Mouse (Mus musculus): ENCODE data around the gene Fam71d.

DNA sequence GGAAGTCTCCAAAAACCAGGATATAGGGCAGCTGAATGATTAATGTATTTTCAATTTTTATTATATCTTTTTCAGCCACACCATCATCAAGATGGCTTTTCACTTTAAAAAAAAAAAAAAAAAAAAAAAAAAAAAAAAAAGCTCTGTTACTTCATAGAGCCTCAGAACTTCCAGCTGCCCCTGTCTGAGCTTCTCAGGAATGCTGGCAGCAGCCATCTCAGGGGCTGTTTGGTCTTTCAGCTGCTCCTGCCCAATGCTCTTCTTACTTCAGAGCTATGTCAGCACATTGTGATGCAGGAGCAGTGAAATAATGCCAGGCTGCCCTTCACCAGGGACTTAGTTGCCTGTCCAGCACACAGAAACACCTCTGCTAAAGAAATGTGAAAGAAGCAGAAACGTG is at the start of gene Fam71d:
- TF ChIP-seq CTCF (IDR thresholded peaks at IDR 0.05; ENCODE audit: low read depth) (no peak), EP300 (optimal IDR thresholded peaks at IDR 0.05) (no peak)
